Mouse (Mus musculus) heart, postnatal 4 days (tissue): ENCODE results near the gene Slc7a4. TPM values are rescaled to one million over a fixed set of nuclear protein-coding genes. Genes with fewer than 3 reads are reported as not detected.

Experiments
- total RNA-seq, 2 experiments: library from RNA; stranded (reverse); gene quantifications; 2 replicates each; pipeline ENCODE4 v1.2.3; 2021

Gene Slc7a4
- total RNA-seq, 2 experiments from 2014 or later = 3.8 to 4.1 TPM

Other genes starting within 250 kb of the Slc7a4 start
- gene Snap29, start 177.2 kb downstream of the Slc7a4 start, total RNA-seq = 10 to 100 TPM; 15.7 to 16.3 TPM
- gene Pi4ka, start 176.9 kb downstream of the Slc7a4 start, total RNA-seq = 10 to 100 TPM; 55.8 to 56.5 TPM
- gene Crkl, start 131.2 kb downstream of the Slc7a4 start, total RNA-seq = 10 to 100 TPM; 31.6 to 34.4 TPM
- under 1 TPM; 0.21 to 0.70 TPM for gene Aifm3, start 93.6 kb downstream of the Slc7a4 start, total RNA-seq
- gene Lztr1, start 74.5 kb downstream of the Slc7a4 start, total RNA-seq = 10 to 100 TPM; 35.6 to 47.5 TPM
- 10 to 100 TPM; 17.5 to 20.9 TPM for gene Thap7, start 52.1 kb downstream of the Slc7a4 start, total RNA-seq
- not detected for gene Lrrc74b, start 22.0 kb downstream of the Slc7a4 start, total RNA-seq
- gene P2rx6, start 21.3 kb downstream of the Slc7a4 start, total RNA-seq = under 1 TPM; 0.27 to 0.36 TPM
- 10 to 100 TPM; 30.9 to 35.4 TPM for gene Smpd4, start 36.1 kb upstream of the Slc7a4 start, total RNA-seq
- 1 to 10 TPM; 2.0 to 2.1 TPM for gene Ccdc74a, start 63.3 kb upstream of the Slc7a4 start, total RNA-seq
- 10 to 100 TPM; 40.4 to 44.4 TPM for gene Med15, start 149.7 kb upstream of the Slc7a4 start, total RNA-seq
- gene Klhl22, start 176.4 kb upstream of the Slc7a4 start, total RNA-seq = 10 to 100 TPM; 24.6 to 25.1 TPM
- 10 to 100 TPM; 16.6 to 17.7 TPM for gene Scarf2, start 214.1 kb upstream of the Slc7a4 start, total RNA-seq
- gene B830017H08Rik, start 249.9 kb upstream of the Slc7a4 start, total RNA-seq = not detected